Mouse (Mus musculus) kidney, postnatal 0 days (tissue): ENCODE results near the gene Zfp964. TPM values are rescaled to one million over a fixed set of nuclear protein-coding genes. Genes with fewer than 3 reads are reported as not detected.
"Not testable (repeated sequence)": the region's sequence is repeated elsewhere in the genome, so short reads cannot be mapped to it uniquely, and the experiment has no call there.

ENCODE experiments used
- ATAC-seq: fragments of 200-750 bp; cut with Nextera tagmentation; replicated peaks from 2 replicates; pipeline ENCODE4 v1.8.0; 2017; ENCODE audit warnings: low read depth, moderate number of reproducible peaks, moderate TSS enrichment, moderate library complexity; ENCODE audit not compliant: low FRiP score
- DNase-seq: peaks from one replicate; pipeline ENCODE4 v3.0.0-alpha.2; 2016; ENCODE audit warnings: low spot score
- H3K27ac ChIP-seq: fragments of 300-500 bp; sonication (generic); 2 replicates; pipeline ENCODE4 v1.5.1; 2014; ENCODE audit warnings: mild to moderate bottlenecking
- H3K27me3 ChIP-seq: fragments of 300-500 bp; sonication (generic); 2 replicates; pipeline ENCODE4 v1.6.1; 2014; ENCODE audit warnings: low read length, mixed read lengths; ENCODE audit not compliant: insufficient read depth
- H3K36me3 ChIP-seq: fragments of 300-500 bp; sonication (generic); 2 replicates; pipeline ENCODE4 v1.6.1; 2014; ENCODE audit warnings: low read length, mixed read lengths; ENCODE audit not compliant: insufficient read depth
- H3K4me1 ChIP-seq: fragments of 300-500 bp; sonication (generic); replicated peaks from 2 replicates; pipeline ENCODE4 v1.6.1; 2014; ENCODE audit warnings: antibody characterized with exemption, low read length, mixed read lengths; ENCODE audit not compliant: insufficient read depth
- H3K4me2 ChIP-seq: fragments of 300-500 bp; sonication (generic); 2 replicates; pipeline ENCODE4 v1.6.1; 2014; ENCODE audit warnings: mild to moderate bottlenecking, low read length, moderate library complexity, mixed read lengths
- H3K4me3 ChIP-seq: fragments of 300-500 bp; sonication (generic); replicated peaks from 2 replicates; pipeline ENCODE4 v1.5.1; 2014; ENCODE audit warnings: low read depth, low read length
- H3K9ac ChIP-seq: fragments of 300-500 bp; sonication (generic); 2 replicates; pipeline ENCODE4 v1.6.1; 2014; ENCODE audit warnings: low read depth, low read length
- H3K9me3 ChIP-seq: fragments of 300-500 bp; sonication (generic); replicated peaks from 2 replicates; pipeline ENCODE4 v1.6.1; 2016; ENCODE audit warnings: low read length, inconsistent platforms, mixed read lengths
- CTCF ChIP-seq: IDR thresholded peaks from 2 replicates; pipeline ENCODE4 v1.5.1; 2016; ENCODE audit warnings: antibody characterized with exemption, low read depth, mild to moderate bottlenecking, moderate library complexity
- WGBS: fragments of 180-500 bp; shearing (Covaris S2); extraction: QIAGEN DNeasy Blood & Tissue Kit; methylation state at CpG from one replicate; pipeline ENCODE4 v1.1.7; 2014; 5-methylcytosine and 5-hydroxymethylcytosine counted together
- polyA plus RNA-seq: library from polyadenylated mRNA; unstranded; fragments of >200 nt; fragmentation: Nextera tagmentation; extraction: Ambion mirVana; gene quantifications from 2 replicates; pipeline ENCODE4 v1.2.1, GENCODE M21; 2015

Zfp964 gene
- polyA plus RNA-seq, 1 experiment from 2014 or later = 1.4 TPM

DNA sequence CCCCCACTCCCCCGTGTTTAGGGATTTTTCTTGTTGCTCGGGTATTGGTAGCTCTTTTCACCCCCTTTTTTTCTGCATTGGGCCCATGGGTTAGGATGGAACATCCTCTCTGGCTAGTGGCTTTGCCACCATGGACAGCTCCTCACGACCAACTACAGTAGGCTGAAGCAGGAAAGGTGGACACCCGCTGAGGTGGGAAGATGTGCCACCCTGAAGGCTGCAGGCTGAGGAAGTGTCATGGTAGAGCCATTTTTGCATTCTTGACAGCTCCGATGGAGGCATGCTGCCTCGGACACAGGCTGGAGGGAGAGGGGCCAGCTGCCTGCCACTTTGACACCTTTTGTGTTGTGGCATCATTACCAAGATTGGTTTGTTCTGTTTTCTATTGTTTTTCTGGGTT lies 47.5 kb downstream of the Zfp964 start:
- H3K27ac ChIP-seq = no peak overlapping the region
- no peak for TF ChIP-seq CTCF
- H3K4me2 ChIP-seq = no peak overlapping the region
- no peaks in the 10 kb centered on the region for H3K9me3 ChIP-seq
- H3K36me3 ChIP-seq = peaks cover 30% of the 10 kb centered on the region
- DNase-seq (no peak), ATAC-seq (no peak)
- H3K9ac ChIP-seq = no peak overlapping the region
- 76% methylated on average over 6 of the region's 6 CpGs for WGBS
- H3K4me1 ChIP-seq = no peaks in the 10 kb centered on the region
- H3K4me3 ChIP-seq = no peak overlapping the region
- H3K27me3 ChIP-seq = no peaks in the 10 kb centered on the region

DNA sequence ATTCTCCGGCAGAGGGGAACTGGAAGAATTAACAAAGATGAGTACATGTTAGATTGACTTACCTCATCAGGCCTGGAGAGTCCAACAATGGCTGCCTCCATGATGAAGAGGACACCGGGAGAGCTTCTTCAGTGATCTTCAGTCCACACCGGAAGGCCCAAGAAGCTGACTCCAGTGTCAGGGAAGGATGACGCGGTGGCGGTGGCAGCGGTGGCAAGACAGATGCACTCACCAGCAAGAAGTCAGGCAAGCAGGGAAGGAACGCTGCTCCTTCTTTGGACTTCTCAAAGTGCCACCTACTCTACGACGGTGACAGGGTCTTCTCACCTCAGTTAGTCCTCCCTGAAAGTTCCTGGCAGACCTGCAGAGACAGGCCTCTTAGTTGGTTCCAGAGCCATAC lies 56.3 kb downstream of the Zfp964 start, which contains the start of gene Zfp869:
Gene Zfp869, minus strand, starts transcription at position 101 of the 400 bp plus-strand sequence.
- H3K9me3 ChIP-seq, DNase-seq, ATAC-seq, H3K4me1 ChIP-seq, H3K4me3 ChIP-seq, H3K9ac ChIP-seq, H3K4me2 ChIP-seq, H3K27me3 ChIP-seq, H3K27ac ChIP-seq: not testable (repeated sequence)
- H3K36me3 ChIP-seq = peaks cover 45% of the 10 kb centered on the region
- 98% methylated on average over 8 of the region's 10 CpGs for WGBS

DNA sequence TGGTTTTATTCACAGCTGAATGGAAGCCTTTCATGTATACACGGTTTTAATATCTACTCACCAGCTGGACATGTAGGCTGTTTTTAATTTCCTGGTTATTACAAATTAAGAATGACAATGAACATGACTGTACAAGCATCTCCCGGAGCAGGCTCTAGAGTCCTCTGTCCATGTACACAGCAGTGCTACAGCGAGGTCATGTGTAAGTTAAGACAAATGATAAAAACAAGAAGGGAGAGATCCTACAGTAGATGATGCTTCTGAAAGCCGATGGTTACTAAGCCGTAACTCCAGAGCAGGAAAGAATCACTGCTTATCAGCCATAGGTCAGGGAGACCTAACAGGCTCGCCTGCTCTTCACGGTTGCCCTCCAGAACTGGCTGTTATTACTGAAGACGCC lies 59.2 kb downstream of the Zfp964 start:
- TF ChIP-seq CTCF = no peak
- Histone ChIP-seq H3K4me2 (no peak overlapping the region), H3K27me3 (no peaks in the 10 kb centered on the region), H3K27ac (no peak overlapping the region), H3K4me1 (0 out of 2 replicates have a peak, but pooled peaks cover 5% of the 10 kb centered on the region), H3K9ac (no peak overlapping the region), H3K36me3 (peaks cover 16% of the 10 kb centered on the region), H3K4me3 (no peak overlapping the region), H3K9me3 (no peaks in the 10 kb centered on the region)
- WGBS = 74% methylated on average over 8 of the region's 8 CpGs
- DNase-seq = no peak
- no peak for ATAC-seq

- Histone ChIP-seq H3K9ac (no peak overlapping the region), H3K27ac (no peak overlapping the region), H3K27me3 (no peaks in the 10 kb centered on the region), H3K4me2 (peak overlapping the region; percentile 56), H3K36me3 (0 out of 2 replicates have a peak, but pooled peaks cover 3% of the 10 kb centered on the region), H3K4me1 (0 out of 2 replicates have a peak, but pooled peaks cover 5% of the 10 kb centered on the region), H3K4me3 (peak overlapping the region; percentile 93; the same call in 1 of the 2 replicates), H3K9me3 (no peaks in the 10 kb centered on the region)
- WGBS = 70% methylated on average over 6 of the region's 6 CpGs
- ATAC-seq (no peak), DNase-seq (no peak)
- no peak for TF ChIP-seq CTCF
These were observed 61.1 kb downstream of the Zfp964 start for GRCm38 (mm10) chr8:69715366-69715765.

Other genes starting within 250 kb of the Zfp964 start
- not detected in 2 replicates for gene Gm9495, start 200.9 kb upstream of the Zfp964 start, polyA plus RNA-seq
- gene Gm7697, start 131.5 kb upstream of the Zfp964 start, polyA plus RNA-seq = not detected in 2 replicates
- gene Zfp868, start 28.9 kb upstream of the Zfp964 start, polyA plus RNA-seq = 18.1 and 19.4 TPM in 2 replicates
- 21.6 and 24.5 TPM in 2 replicates for gene Zfp869, start 56.2 kb downstream of the Zfp964 start, polyA plus RNA-seq
- 5.3 TPM in 2 replicates for gene Zfp963, start 95.5 kb downstream of the Zfp964 start, polyA plus RNA-seq
- 0.30 and 1.1 TPM in 2 replicates for gene Gm20422, start 120.4 kb downstream of the Zfp964 start, polyA plus RNA-seq
- 34.1 and 38.4 TPM in 2 replicates for gene Atp13a1, start 136.7 kb downstream of the Zfp964 start, polyA plus RNA-seq
- 14.7 and 17.4 TPM in 2 replicates for gene Zfp866, start 136.7 kb downstream of the Zfp964 start, polyA plus RNA-seq
- gene Gmip, start 154.2 kb downstream of the Zfp964 start, polyA plus RNA-seq = 5.7 and 7.0 TPM in 2 replicates
- 0.58 and 0.94 TPM in 2 replicates for gene Lpar2, start 167.9 kb downstream of the Zfp964 start, polyA plus RNA-seq
- gene Pbx4, start 178.0 kb downstream of the Zfp964 start, polyA plus RNA-seq = 7.7 and 8.3 TPM in 2 replicates
- gene Cilp2, start 233.2 kb downstream of the Zfp964 start, polyA plus RNA-seq = 0.69 and 0.75 TPM in 2 replicates
- 3.8 and 4.0 TPM in 2 replicates for gene Tssk6, start 247.7 kb downstream of the Zfp964 start, polyA plus RNA-seq
- gene Ndufa13, start 248.1 kb downstream of the Zfp964 start, polyA plus RNA-seq = 288 and 310 TPM in 2 replicates
- gene Yjefn3, start 248.2 kb downstream of the Zfp964 start, polyA plus RNA-seq = 4.8 and 5.2 TPM in 2 replicates